ENCODE assay signal across 8 mouse cellular contexts in the genomic region with DNA sequence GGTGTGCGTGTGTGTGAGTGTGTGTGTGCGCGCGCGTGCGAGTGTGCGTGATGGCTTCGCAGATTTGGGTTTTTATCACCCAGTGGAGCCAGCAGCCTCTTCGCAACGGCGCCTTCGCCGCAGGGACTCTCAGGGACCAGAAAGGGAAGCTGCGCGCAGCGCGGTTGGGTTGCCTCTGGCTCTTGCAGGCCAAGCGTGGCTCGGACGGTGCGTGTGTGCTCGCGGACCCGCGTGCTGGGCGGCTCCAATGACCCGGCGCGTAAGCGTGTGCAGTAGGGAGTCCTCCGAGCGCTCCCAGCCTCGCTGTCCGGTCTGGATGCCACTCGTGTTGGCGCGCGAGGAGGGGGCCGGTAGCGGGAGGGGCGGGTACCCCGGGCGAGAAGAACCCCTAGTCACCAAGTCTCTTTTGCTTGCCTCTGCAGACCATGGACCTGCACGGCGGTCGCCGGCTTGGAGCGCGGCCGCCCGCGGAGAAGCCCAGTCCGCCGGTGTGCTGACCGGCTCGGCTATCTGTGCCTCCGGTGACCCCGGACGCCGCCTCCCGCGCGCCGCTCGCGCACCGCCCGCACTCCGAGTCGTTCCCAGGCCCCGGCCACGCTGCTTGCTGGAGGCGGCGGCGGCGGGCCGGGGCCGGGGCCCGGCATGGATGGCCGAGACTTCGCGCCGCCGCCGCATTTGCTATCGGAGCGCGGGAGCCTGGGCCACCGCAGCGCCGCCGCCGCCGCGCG. TPM values are rescaled to one million over a fixed set of nuclear protein-coding genes. Genes with fewer than 3 reads are reported as not detected.
A peak's percentile ranks its signal among the peaks of the same experiment; 100 is the strongest.
DNase-seq lines count a peak whose midpoint lies in the region; ATAC-seq lines count a peak whose summit lies in the region.

No protein-coding gene starts in this region.

- H3K27ac ChIP-seq in embryonic facial prominence, embryonic 13.5 days, result peak overlapping the region; percentile 95
- H3K27ac ChIP-seq in midbrain, embryonic 12.5 days (replicated peaks), result peak overlapping the region; percentile 99

- 0 out of 2 replicates have a peak, but pooled peaks cover 11% of the 10 kb centered on the region for H3K36me3 ChIP-seq in embryonic facial prominence, embryonic 13.5 days
- H3K36me3 ChIP-seq in midbrain, embryonic 12.5 days, result peaks cover 7% of the 10 kb centered on the region; the same call in 1 of the 2 replicates

- under 1% methylated on average over 82 of the region's 96 CpGs for WGBS in embryonic facial prominence, embryonic 13.5 days
- under 1% methylated on average over 64 of the region's 96 CpGs for WGBS in midbrain, embryonic 12.5 days

- H3K9me3 ChIP-seq in embryonic facial prominence, embryonic 13.5 days, result no peaks in the 10 kb centered on the region
- no peaks in the 10 kb centered on the region for H3K9me3 ChIP-seq in midbrain, embryonic 12.5 days

- peaks cover 52% of the 10 kb centered on the region for H3K4me1 ChIP-seq in embryonic facial prominence, embryonic 13.5 days
- peaks cover 34% of the 10 kb centered on the region for H3K4me1 ChIP-seq in midbrain, embryonic 12.5 days

- peak overlapping the region; percentile 91 for H3K4me3 ChIP-seq in embryonic facial prominence, embryonic 13.5 days
- peak overlapping the region; percentile 97 for H3K4me3 ChIP-seq in midbrain, embryonic 12.5 days

- peak overlapping the region; percentile 99 for H3K9ac ChIP-seq in embryonic facial prominence, embryonic 13.5 days
- peak overlapping the region; percentile 100 for H3K9ac ChIP-seq in midbrain, embryonic 12.5 days (replicated peaks)

- DNase-seq in cerebellum, adult 11 months, result peak; percentile 66
- DNase-seq in adipocyte (ENCODE audit: low spot score), result peak; percentile 70
- peak; percentile 66 to 83 for DNase-seq in heart, postnatal 36 days
- DNase-seq in left cerebral cortex, postnatal 4 days, result peak; percentile 69
- peak; percentile 74 for DNase-seq in testis, postnatal 10 days (ENCODE audit: low spot score)

- peak overlapping the region; percentile 99 for H3K4me2 ChIP-seq in embryonic facial prominence, embryonic 13.5 days
- H3K4me2 ChIP-seq in midbrain, embryonic 12.5 days (replicated peaks), result peak overlapping the region; percentile 90

- no peaks in the 10 kb centered on the region for H3K27me3 ChIP-seq in embryonic facial prominence, embryonic 13.5 days
- H3K27me3 ChIP-seq in midbrain, embryonic 12.5 days, result no peaks in the 10 kb centered on the region

- intact Hi-C loops in heart, postnatal 36 days (cut with DNase I), result loop anchor here (2.0 kb wide), 1 partner anchor 44 kb away; no protein-coding TSS in a partner anchor
- intact Hi-C loops in left cerebral cortex, postnatal 4 days (cut with DNase I), result loop anchor here (5.0 kb wide), 1 partner anchor 111 kb away; a partner anchor contains a TSS

- ATAC-seq in cerebellum, adult (ENCODE audit: insufficient number of reproducible peaks, low FRiP score, low TSS enrichment), result no peak
- no peak for ATAC-seq in embryonic facial prominence, embryonic 13.5 days (ENCODE audit: insufficient number of reproducible peaks, insufficient read depth, low FRiP score, low TSS enrichment, low read depth)
- no peak for ATAC-seq in midbrain, embryonic 12.5 days (ENCODE audit: low FRiP score, low read depth)

RNA-seq across cellular contexts. Expression of a gene that starts 3.9 kb away (rescaled TPM):
- 13.1 and 13.9 TPM in 2 replicates for polyA plus RNA-seq in embryonic facial prominence, embryonic 13.5 days (2015; fragmentation: Nextera tagmentation; extraction: Ambion mirVana)
- total RNA-seq in heart, postnatal 36 days (2021), result 10 to 100 TPM in 1 of 2 experiments, 1 to 10 TPM in 1; 8.5 to 11.2 TPM
- 10 to 100 TPM; 36.5 to 39.5 TPM for total RNA-seq in left cerebral cortex, postnatal 4 days (2021)
- 25.1 and 26.1 TPM in 2 replicates for polyA plus RNA-seq in midbrain, embryonic 12.5 days (2016; fragmentation: Nextera tagmentation; extraction: Ambion mirVana)
